Comparison of ENCODE assay signal across 9 mouse cellular contexts in genomic region chr15:30974436-30974835, GRCm38 (mm10).
"Had no signal": no experiment of that assay in that cellular context is flagged by ENCODE, and none has a peak within 500 bp of the region (broad histone marks: within the 10 kb centered on the region; RNA-seq: fewer than 3 reads in every experiment).

No protein-coding gene starts in this region.

- H3K27ac ChIP-seq: neural tube, embryonic 13.5 days; neural tube, embryonic 15.5 days; stomach, embryonic 15.5 days; stomach, postnatal 0 days had no signal

- DNase-seq: retina, postnatal 1 day; right cerebral cortex, postnatal 4 days; spleen, adult 18-20 months; thymus, adult 18-20 months; thymus, adult 2 months had no signal

- H3K4me1 ChIP-seq: stomach, embryonic 15.5 days had no signal

- H3K9me3 ChIP-seq: neural tube, embryonic 13.5 days; neural tube, embryonic 15.5 days; stomach, embryonic 15.5 days had no signal

- H3K27me3 ChIP-seq: neural tube, embryonic 13.5 days; neural tube, embryonic 15.5 days; stomach, embryonic 15.5 days had no signal

- H3K4me3 ChIP-seq: neural tube, embryonic 13.5 days; neural tube, embryonic 15.5 days; stomach, embryonic 15.5 days had no signal

- H3K36me3 ChIP-seq: neural tube, embryonic 13.5 days; stomach, embryonic 15.5 days had no signal

- H3K4me2 ChIP-seq: neural tube, embryonic 13.5 days; neural tube, embryonic 15.5 days; stomach, embryonic 15.5 days had no signal

- H3K9ac ChIP-seq: neural tube, embryonic 13.5 days; neural tube, embryonic 15.5 days; stomach, embryonic 15.5 days had no signal
